Mouse (Mus musculus): ENCODE measurements around the gene Zfp335.
"Not testable (repeated sequence)": the region's sequence is repeated elsewhere in the genome, so short reads cannot be mapped to it uniquely, and the experiment has no call there.

Zfp335 gene

DNA sequence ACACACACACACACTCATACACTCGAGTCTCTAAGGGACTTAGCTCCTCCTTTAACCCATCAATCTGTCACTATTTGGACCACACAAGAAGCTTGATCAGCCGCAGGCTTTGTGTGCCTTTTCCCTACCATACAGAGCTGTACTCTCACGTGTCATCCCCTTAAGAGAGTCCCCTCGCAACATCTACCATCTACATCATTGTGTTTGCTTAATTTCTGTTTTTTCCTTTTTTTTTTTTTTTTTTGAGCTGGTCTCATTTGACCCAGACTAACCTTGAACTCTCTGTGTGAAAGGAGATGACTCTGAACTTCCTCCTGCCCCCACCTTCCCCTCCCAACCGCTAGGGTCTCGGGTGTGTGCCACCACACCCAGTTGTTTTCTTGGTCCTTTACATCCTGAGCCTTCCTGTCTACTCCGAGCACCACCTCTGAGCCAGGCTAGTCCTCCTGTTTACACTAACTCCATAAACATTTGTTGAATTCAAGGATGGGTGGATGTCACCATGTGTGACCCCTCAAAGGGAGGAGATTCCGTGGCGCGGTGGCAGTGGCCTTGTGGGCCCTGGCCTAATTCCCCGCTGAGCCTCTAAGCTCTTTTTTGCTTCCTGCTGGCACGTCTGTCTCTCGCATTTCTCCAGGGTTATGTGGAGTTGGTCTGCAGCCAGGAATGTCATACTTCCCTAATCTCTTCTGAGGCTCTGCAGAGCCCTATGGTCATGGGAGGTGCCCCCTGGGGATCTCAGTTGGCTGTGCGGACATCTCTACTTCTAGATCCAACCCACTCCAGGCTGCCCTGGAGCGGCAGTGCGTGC is 44.6 kb downstream of the Zfp335 start:
- DNase-seq: peak; percentile 85 to 89

- DNase-seq: no peak
Observed at GRCm38 (mm10) chr2:164864593-164864992, 47.0 kb downstream of the Zfp335 start.

- not testable (repeated sequence) for DNase-seq
Observed at GRCm38 (mm10) chr2:164863411-164863810, 48.1 kb downstream of the Zfp335 start.

- peak; percentile 73 to 77 for DNase-seq
Observed at GRCm38 (mm10) chr2:164862179-164862861, 49.2 kb downstream of the Zfp335 start.

DNA sequence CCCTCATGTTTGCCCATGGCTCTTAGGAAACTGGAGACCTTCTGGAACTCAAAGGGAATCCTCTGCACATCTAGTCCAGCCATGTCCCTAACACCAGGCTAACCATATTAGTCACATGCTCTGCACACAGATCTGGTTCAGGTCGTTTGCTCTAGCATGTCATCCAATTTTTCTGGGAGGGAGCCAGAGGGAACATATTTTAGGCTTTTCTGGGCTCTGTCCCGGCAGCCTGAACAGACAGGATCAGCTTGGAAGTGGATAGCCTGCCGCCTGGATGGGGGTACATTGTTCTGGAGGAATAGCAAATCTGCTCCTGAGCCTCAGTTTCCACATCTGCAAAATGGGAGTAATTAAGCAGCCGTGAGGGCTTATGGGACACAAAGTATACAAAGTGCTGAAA is 50.5 kb downstream of the Zfp335 start:
- DNase-seq: no peak

DNA sequence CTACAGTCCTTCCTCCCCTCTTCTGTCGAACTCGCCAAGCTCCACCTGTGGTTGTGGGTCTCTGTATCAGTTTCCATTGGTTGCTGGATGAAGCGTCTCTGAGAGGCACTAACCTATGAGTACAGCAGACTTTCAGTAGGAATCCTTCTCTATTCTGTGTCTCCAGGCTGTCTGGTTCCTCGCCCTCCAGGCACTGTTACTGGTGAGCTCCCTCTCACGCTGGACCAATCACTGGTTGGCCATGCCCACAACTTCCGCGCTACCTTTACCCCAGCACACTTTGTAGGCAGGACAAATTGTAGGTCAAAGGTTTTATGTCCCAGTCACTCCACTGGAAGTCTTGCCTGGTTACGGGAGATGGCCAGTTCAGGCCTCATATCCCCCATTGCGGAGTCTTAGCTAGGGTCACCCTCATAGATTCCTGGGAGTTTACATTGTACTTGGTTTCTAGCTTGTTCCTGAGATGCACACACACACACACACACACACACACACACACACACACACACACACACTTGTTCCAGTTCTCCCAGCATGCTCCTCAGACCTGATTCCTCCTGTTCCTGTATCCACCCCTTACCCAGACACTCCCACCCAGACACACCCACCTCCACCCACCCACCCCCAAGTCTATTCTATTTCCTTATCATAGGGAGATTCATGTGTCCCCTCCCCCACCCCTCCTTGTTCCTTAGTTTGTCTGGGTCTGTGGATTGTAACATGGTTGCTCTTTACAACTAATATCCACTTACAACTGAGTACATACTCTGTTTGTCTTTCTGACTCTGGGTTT is 51.7 kb downstream of the Zfp335 start:
- DNase-seq: peak in 1 of 2 experiments; percentile 36

- no peak for DNase-seq
Observed at GRCm38 (mm10) chr2:164859155-164859554, 52.4 kb downstream of the Zfp335 start.

DNA sequence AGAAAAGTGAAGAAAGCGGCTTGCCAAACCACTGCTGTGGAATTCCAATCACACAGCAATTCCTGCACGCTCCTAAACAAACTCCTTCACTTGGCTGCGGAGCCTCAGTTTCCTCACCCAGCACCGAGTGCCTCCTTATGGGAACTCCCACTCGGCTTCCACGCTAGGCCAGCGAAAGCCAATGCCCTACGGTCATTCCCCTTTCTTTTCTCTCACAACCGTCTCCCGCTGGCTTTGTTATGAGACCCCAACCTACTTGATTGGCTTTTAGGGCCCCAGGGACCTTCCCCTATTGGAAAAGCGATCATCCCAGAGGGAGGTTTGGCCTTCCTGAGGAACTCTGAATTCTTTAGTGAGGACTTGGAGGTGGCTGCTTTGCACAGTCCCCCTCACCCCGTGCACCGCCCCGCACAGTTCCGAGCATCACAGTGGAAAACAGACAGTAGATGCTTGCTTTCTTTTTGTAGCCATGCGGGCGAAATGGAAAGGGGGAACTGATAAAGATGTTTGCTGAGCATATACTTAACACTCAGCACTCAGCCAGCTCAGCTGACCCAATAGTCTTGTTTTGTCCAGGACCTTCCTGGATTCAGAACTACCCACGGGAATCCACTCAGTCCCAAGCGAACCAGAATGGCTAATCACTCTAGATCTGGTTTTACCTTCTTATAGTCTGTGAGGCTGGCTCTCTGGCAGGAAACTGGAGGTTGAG is 53.6 kb downstream of the Zfp335 start:
- no peak for DNase-seq

DNA sequence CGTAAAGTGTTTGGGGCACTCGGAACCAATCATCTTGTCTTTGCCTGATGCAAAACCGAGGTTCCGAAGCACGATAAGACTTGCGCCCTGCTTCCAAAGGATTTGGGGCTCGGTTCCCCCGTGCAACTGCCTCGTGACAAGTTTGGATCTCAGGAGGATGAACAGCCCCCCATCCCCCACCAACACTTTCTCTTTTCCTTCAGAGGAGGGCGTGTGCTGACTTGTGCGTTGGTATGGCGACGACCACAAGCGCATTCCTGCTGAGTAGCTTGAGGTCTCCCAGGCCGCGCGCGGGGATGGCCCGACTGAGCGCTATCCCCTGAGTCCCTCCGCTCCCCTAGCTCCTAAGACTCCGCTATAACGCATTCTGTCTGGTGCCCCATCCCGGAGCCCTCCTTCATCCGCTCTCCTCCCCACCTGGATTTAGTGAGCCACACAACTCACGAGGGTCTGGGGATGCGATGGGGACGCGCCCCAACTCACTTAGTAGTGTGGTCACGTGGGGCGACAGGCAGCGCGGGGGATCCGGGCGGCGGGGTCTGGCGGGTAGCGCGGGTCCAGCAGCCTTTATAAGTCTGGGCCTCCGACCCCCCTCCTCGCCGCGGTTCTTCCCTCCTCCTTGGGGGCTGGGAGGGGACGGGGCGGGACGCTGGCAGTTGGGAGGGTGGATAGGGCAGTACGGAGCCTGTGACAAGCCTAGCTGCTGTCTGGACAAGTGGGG is 54.3 kb downstream of the Zfp335 start, which contains the start of gene Pltp:
TSS of gene Pltp (minus strand) at position 611 of the 721 bp plus-strand sequence.
- peak; percentile 72 to 81 for DNase-seq

GRCm38 (mm10) chr2:164856309-164857100 is 55.1 kb downstream of the Zfp335 start:
- peak in 1 of 2 experiments; percentile 40 for DNase-seq

GRCm38 (mm10) chr2:164855572-164855971 is 56.0 kb downstream of the Zfp335 start:
- not testable (repeated sequence) for DNase-seq

DNA sequence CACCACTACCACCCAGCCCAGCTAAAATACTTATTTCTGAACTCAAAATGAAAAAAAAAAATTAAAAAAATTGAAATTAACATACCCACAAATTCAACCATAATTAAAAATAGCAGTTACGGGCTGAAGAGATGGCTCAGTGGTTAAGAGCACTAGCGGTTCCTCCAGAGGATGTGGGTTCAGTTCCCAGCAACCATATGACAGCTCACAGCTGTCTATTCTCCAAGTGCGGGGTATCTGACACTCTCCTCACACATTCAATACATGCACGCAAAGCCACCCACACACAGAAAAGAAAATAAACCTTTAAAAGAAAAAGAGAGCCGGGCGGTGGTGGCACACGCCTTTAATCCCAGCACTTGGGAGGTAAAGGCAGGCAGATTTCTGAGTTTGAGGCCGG is 61.5 kb downstream of the Zfp335 start:
- DNase-seq: no peak

- DNase-seq: no peak
Observed at GRCm38 (mm10) chr2:164845782-164846181, 65.8 kb downstream of the Zfp335 start.
